Mouse (Mus musculus): ENCODE measurements around the gene H2al2a.
A peak's percentile ranks its signal among the peaks of the same experiment; 100 is the strongest.

DNA sequence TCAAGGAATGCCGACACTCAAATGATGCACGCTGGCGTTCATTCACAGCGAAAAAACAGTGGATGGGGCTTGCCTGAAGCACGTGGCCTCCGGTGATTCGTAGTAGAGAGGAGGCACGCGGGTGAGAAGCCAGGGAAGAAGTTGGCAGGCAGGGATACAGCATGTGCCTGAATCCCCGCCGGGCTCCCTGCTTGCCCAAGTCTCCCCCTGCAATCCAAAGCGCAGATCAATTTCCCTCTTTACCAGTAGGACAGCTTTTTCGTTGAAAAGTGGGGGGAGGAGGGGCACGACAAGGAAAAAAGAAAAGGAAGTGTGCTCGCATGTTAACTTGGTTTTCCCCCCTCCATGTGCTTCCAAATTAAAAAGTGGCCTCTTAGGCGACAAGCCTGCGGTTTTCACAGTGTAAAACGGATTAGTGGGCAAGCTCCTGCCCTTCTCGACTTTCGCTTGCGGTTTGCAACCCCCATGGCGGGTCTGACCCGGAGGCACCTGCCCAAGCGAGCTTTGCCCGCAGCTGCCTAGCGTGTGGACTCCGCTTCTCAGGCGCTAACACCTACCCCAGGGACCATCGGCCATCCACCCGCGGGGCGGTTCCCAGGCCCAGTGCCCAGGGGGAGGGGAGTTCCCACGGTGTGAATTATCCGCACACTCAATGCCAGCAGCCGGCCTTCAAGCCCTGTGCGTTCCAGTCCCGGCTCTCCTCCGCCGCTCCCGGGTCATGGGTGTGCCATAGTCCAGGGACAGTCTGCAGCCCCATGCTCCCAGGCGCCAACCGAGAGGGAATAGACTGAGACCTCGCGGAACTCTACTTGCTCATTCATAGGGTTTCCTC, 29.6 kb upstream of the H2al2a start:
- 0 out of 2 replicates have a peak, but pooled peaks have one; percentile 6 for TF ChIP-seq CTCF (IDR thresholded peaks at IDR 0.05)
- TF ChIP-seq POLR2A (IDR thresholded peaks at IDR 0.05; ENCODE audit: insufficient read depth, low read depth, low read length) = 0 out of 2 replicates have a peak, but pooled peaks have one; percentile 4
